Mouse (Mus musculus) neural tube, embryonic 11.5 days (tissue): ENCODE results near the gene Gm48552. TPM values are rescaled to one million over a fixed set of nuclear protein-coding genes. Genes with fewer than 3 reads are reported as not detected.
A peak's percentile ranks its signal among the peaks of the same experiment; 100 is the strongest.

ENCODE experiments used
- ATAC-seq: fragments of 200-750 bp; cut with Nextera tagmentation; 2 replicates; pipeline ENCODE4 v1.8.0; 2017; ENCODE audit warnings: moderate number of reproducible peaks, mild to moderate bottlenecking, moderate TSS enrichment, moderate library complexity; ENCODE audit not compliant: insufficient read depth, low FRiP score, low TSS enrichment
- DNase-seq: peaks from one replicate; pipeline ENCODE4 v3.0.0-alpha.2; 2015; ENCODE audit warnings: low spot score
- H3K27ac ChIP-seq: fragments of 300-500 bp; sonication (generic); 2 replicates; pipeline ENCODE4 v1.5.1; 2014; ENCODE audit warnings: low read depth, mild to moderate bottlenecking, low read length
- H3K27me3 ChIP-seq: fragments of 300-500 bp; sonication (generic); 2 replicates; pipeline ENCODE4 v1.6.1; 2014; ENCODE audit warnings: mild to moderate bottlenecking, low read length, mixed read lengths; ENCODE audit not compliant: control insufficient read depth, insufficient read depth
- H3K36me3 ChIP-seq: fragments of 300-500 bp; sonication (generic); 2 replicates; pipeline ENCODE4 v1.6.1; 2014; ENCODE audit warnings: mild to moderate bottlenecking, low read length, moderate library complexity, mixed read lengths; ENCODE audit not compliant: control insufficient read depth, insufficient read depth
- H3K4me1 ChIP-seq: fragments of 300-500 bp; sonication (generic); 2 replicates; pipeline ENCODE4 v1.6.1; 2014; ENCODE audit warnings: low read length, mixed read lengths; ENCODE audit not compliant: control insufficient read depth, insufficient read depth
- H3K4me2 ChIP-seq: fragments of 300-500 bp; sonication (generic); 2 replicates; pipeline ENCODE4 v1.6.1; 2014; ENCODE audit warnings: low read depth, mild to moderate bottlenecking, moderate library complexity
- H3K4me3 ChIP-seq: fragments of 300-500 bp; sonication (generic); 2 replicates; pipeline ENCODE4 v1.5.1; 2014; ENCODE audit warnings: low read depth, low read length
- H3K9ac ChIP-seq: fragments of 300-500 bp; sonication (generic); 2 replicates; pipeline ENCODE4 v1.6.1; 2014; ENCODE audit warnings: mild to moderate bottlenecking, low read length
- H3K9me3 ChIP-seq: fragments of 300-500 bp; sonication (generic); 2 replicates; pipeline ENCODE4 v1.6.1; 2016; ENCODE audit warnings: low read length; ENCODE audit not compliant: control insufficient read depth
- WGBS: fragments of 180-500 bp; shearing (Covaris S2); extraction: QIAGEN DNeasy Blood & Tissue Kit; methylation state at CpG from one replicate; pipeline ENCODE4 v1.1.7; 2014; 5-methylcytosine and 5-hydroxymethylcytosine counted together
- polyA plus RNA-seq: library from polyadenylated mRNA; unstranded; fragments of >200 nt; fragmentation: Nextera tagmentation; extraction: Ambion mirVana; gene quantifications from 2 replicates; pipeline ENCODE4 v1.2.1, GENCODE M21; 2014

The Gm48552 gene
- polyA plus RNA-seq, 1 experiment from 2014 or later: 1.3 TPM

DNA sequence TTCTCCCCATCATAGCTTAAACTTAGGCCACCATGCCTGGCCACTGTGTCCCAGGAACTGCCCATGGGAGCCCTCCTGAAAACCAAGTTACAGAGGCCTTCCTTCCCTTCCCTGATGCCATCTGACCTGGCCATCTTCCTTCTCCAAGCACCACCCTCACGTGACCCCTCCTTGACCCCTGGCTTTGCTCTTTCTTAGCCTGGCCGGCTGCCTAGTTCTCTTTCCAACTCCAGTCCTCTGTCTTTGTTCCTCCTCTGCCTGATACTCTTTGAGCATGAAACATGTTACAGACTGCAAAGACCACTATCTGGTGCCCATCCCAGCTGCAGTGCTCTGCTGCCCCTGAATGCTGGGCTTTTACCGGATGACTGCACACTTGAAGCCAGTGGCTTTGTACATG, 568 bp downstream of the Gm48552 start:
- 64% methylated on average over 3 of the region's 3 CpGs for WGBS
- Histone ChIP-seq H3K4me1 (peaks cover 19% of the 10 kb centered on the region), H3K4me3 (no peak overlapping the region), H3K9ac (peak overlapping the region; percentile 5; the same call in 1 of the 2 replicates), H3K4me2 (no peak overlapping the region), H3K9me3 (no peaks in the 10 kb centered on the region), H3K27ac (no peak overlapping the region), H3K27me3 (no peaks in the 10 kb centered on the region), H3K36me3 (peaks cover 18% of the 10 kb centered on the region)
- ATAC-seq: 0 out of 2 replicates have a peak, but pooled peaks have one; percentile 11
- no peak for DNase-seq

DNA sequence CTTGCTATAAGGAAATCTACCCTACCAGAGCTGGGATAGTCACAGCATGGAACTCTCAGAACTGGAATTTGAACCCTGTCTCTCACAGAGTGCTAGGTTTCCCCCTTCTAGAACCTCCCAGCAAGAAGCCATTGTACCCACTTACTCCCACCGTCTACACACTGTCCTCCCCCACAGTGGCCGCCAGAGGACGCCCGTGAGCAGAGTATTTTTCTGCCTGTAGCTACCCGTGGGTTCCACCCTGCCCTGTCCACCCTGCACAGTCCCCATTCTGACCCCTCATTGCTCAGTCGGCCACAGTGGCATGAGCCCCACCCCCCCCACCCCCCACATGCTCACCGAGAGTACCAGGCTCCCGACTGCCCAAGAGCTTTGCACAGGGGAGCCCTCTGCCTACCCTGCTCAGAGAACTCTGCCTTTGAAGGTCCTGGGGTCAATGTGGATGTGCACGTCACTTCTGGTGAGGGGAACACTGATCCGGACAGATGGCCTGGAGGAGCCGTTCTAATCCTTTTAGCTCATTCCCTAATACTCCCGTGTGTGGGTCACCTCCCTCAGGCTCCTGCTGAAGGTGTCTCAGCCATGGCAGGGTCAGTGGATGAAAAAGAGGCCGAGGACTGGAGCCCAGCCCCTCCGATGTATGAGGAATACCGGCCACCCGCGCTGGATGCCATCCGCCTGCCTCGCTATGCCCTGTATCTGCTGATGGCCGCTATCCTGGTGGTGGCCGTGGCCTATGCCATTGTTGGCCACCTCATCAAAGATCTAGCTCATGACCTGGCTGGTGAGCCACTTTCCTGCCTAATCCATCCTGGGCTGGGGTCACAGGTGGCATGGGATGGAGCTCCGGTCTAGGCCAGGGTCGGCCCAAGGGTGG, 1.2 kb downstream of the Gm48552 start:
- peak; percentile 71 for DNase-seq
- Histone ChIP-seq H3K9me3 (no peaks in the 10 kb centered on the region), H3K27ac (no peak overlapping the region), H3K4me1 (peaks cover 16% of the 10 kb centered on the region), H3K36me3 (peaks cover 18% of the 10 kb centered on the region), H3K27me3 (no peaks in the 10 kb centered on the region), H3K4me3 (no peak overlapping the region), H3K9ac (peak overlapping the region; percentile 5; the same call in 1 of the 2 replicates), H3K4me2 (no peak overlapping the region)
- ATAC-seq: peak; percentile 38; the same call in 1 of the 2 replicates
- WGBS: 63% methylated on average over 23 of the region's 23 CpGs

DNA sequence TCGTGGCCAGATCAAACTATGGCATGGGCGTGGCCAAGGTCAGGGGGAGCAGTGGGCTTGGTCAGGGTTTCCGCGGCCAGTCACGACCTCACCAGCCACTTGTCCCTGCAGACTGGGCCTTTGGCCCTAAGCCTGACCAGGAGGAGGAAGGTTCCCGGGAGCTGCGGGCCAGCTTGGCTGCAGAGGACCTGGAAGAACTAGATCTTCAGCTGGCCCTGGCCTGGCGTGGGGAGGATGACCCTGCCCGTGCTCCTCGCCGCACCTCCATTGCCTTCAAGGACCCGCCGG, 1.8 kb downstream of the Gm48552 start:
- Histone ChIP-seq H3K4me3 (no peak overlapping the region), H3K27me3 (no peaks in the 10 kb centered on the region), H3K36me3 (peaks cover 18% of the 10 kb centered on the region), H3K9me3 (no peaks in the 10 kb centered on the region), H3K9ac (no peak overlapping the region), H3K27ac (no peak overlapping the region), H3K4me2 (no peak overlapping the region), H3K4me1 (peaks cover 11% of the 10 kb centered on the region; the same call in 1 of the 2 replicates)
- WGBS: 92% methylated on average over 13 of the region's 13 CpGs
- DNase-seq (no peak), ATAC-seq (no peak)

DNA sequence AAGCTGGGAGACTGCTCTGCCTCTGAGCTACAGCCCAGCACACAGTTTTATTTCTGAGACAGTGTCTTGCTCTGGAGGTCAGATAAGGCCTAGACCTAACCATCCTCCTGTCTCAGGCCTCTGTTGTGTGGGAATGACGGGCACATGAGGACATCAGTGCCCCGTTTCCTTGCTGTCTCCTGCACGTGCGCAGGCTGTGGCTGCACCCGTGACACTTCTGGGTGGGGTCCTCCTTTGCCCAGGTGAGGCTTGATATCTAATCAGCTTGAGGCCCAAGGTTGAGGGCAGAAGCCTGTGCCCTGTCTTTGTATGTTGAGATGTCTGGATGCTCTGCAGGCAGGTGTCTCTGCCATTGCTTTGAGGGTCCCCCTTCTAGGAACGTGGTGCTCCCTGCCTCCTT, 3.5 kb downstream of the Gm48552 start:
- peaks cover 12% of the 10 kb centered on the region for H3K4me1 ChIP-seq
- WGBS: 88% methylated on average over 6 of the region's 6 CpGs
- H3K4me3 ChIP-seq: no peak overlapping the region
- DNase-seq (no peak), ATAC-seq (no peak)
- no peak overlapping the region for H3K27ac ChIP-seq
- H3K9me3 ChIP-seq: no peaks in the 10 kb centered on the region
- no peaks in the 10 kb centered on the region for H3K27me3 ChIP-seq
- peaks cover 8% of the 10 kb centered on the region; the same call in 1 of the 2 replicates for H3K36me3 ChIP-seq
- H3K9ac ChIP-seq: no peak overlapping the region
- H3K4me2 ChIP-seq: no peak overlapping the region

DNA sequence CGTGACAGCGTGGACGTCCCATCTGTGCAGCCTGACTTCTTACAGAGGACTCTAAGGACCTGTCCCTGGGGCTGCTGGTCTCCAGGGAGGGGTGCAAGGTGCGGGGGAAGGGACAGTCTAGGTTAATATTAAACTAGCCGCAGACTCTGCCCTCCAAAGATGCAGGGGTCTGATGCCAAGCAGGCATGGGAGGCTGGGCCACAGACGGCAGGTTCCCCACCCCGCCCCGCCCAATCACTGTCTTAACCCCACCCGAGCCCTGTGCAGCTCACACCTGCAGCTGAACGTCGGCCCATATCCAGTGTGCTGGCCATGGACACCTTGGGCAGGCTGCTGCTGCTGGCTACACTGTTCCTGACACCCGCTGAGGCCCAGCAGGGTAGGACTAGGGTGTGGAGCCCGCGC, 4.0 kb downstream of the Gm48552 start, which contains the start of gene Smim24:
TSS of gene Smim24 (plus strand) at position 271 of the 405 bp plus-strand sequence.
- no peaks in the 10 kb centered on the region for H3K27me3 ChIP-seq
- peaks cover 12% of the 10 kb centered on the region for H3K4me1 ChIP-seq
- peak within 1 kb of the TSS; percentile 22 for H3K4me2 ChIP-seq
- H3K9me3 ChIP-seq: no peaks in the 10 kb centered on the region
- no peak within 1 kb of the TSS for H3K27ac ChIP-seq
- H3K9ac ChIP-seq: 0 out of 2 replicates have a peak within 1 kb of the TSS, but pooled peaks have one; percentile 37
- WGBS: 58% methylated on average over 14 of the region's 14 CpGs
- DNase-seq (no peak), ATAC-seq (no peak)
- H3K4me3 ChIP-seq: peak within 1 kb of the TSS; percentile 9; the same call in 1 of the 2 replicates
- H3K36me3 ChIP-seq: peaks cover 3% of the 10 kb centered on the region; the same call in 1 of the 2 replicates

DNA sequence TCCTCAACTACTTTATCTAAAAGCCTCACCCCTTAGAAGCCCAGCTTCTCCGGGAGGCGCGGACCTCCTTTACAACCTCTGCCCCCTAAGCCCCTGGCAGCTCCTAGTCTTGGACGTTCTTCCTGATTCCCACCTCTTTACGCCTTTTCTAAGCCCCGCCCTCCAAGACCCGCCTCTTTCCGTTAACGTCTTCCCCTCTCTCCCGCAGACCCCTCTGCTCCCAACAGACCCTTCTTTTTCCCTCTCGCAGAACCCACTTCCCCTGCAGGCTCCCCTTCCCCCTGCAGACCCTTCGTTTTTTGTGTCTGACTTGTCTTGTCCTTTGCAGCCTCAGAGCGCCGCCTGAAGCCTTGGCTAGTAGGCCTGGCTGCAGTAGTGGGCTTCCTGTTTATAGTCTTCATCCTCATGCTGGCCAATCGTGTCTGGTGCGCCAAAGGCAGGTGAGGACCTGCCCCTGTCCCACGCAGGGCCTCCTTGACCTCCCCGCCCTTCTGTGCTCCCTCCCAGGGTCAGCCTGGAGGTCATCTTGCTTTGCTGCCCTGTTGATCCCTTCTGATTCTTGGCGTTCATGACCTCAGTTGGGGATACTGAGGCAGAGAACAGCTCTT, 4.8 kb downstream of the Gm48552 start:
- no peaks in the 10 kb centered on the region for H3K27me3 ChIP-seq
- ATAC-seq (no peak), DNase-seq (no peak)
- 10% methylated on average over 19 of the region's 19 CpGs for WGBS
- H3K36me3 ChIP-seq: no peaks in the 10 kb centered on the region
- no peaks in the 10 kb centered on the region for H3K9me3 ChIP-seq
- H3K9ac ChIP-seq: 0 out of 2 replicates have a peak overlapping the region, but pooled peaks have one; percentile 37
- H3K27ac ChIP-seq: no peak overlapping the region
- peak overlapping the region; percentile 22 for H3K4me2 ChIP-seq
- H3K4me1 ChIP-seq: peaks cover 12% of the 10 kb centered on the region
- H3K4me3 ChIP-seq: peak overlapping the region; percentile 9; the same call in 1 of the 2 replicates

DNA sequence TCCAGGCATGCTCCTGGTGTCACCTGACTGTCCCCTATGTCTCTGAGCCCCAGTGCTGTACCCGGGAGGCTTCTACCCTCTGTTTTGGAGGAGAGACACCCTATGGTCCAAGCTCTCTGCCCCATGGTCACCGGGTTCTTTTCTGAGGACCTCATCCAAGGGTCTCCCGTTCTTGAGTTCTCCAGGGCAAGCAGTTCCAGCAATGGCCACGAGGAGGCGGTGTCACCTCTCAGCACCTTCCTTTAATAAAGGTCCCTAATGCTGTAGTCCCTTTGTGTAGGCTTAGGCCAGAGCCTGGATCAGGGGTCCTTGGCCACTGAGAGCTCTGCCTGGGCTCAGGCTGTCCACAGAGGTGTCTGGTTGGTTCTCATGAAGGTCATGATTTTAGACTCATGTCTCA, 6.3 kb downstream of the Gm48552 start:
- H3K9ac ChIP-seq: no peak overlapping the region
- peaks cover 10% of the 10 kb centered on the region for H3K4me1 ChIP-seq
- no peak overlapping the region for H3K27ac ChIP-seq
- H3K36me3 ChIP-seq: no peaks in the 10 kb centered on the region
- 19% methylated on average over 5 of the region's 5 CpGs for WGBS
- DNase-seq (peak; percentile 87), ATAC-seq (no peak)
- 0 out of 2 replicates have a peak, but pooled peaks cover under 1% of the 10 kb centered on the region for H3K27me3 ChIP-seq
- no peak overlapping the region for H3K4me3 ChIP-seq
- no peak overlapping the region for H3K4me2 ChIP-seq
- H3K9me3 ChIP-seq: no peaks in the 10 kb centered on the region

DNA sequence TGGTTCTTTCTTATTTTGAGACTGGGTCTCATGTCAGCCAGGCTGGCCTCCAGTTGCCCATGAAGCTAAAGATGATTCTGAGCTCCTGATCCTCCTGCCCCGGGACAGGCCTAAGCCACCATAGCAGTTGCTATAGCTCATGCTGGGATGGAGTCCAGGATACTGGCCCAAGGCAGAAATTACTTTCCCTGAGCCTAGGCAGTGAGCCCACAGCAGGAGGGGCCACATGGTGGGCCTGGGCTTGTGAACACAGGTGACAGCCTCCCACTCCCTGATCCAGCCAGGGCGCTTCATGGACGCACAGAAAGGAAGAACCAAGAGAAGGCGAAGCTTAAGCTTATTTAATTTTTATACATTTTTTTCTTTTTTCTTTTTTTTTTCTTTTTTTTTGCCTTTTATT, 7.1 kb downstream of the Gm48552 start:
- no peak for ATAC-seq
- 0 out of 2 replicates have a peak, but pooled peaks cover 5% of the 10 kb centered on the region for H3K27me3 ChIP-seq
- WGBS: 82% methylated on average over 4 of the region's 4 CpGs
- no peak overlapping the region for H3K27ac ChIP-seq
- no peak overlapping the region for H3K9ac ChIP-seq
- H3K4me2 ChIP-seq: no peak overlapping the region
- no peak for DNase-seq
- no peaks in the 10 kb centered on the region for H3K9me3 ChIP-seq
- peaks cover 17% of the 10 kb centered on the region for H3K4me1 ChIP-seq
- H3K4me3 ChIP-seq: no peak overlapping the region
- no peaks in the 10 kb centered on the region for H3K36me3 ChIP-seq
